Mouse (Mus musculus) limb, embryonic 14.5 days (tissue): ENCODE measurements around the gene Ak9. TPM values are rescaled to one million over a fixed set of nuclear protein-coding genes. Genes with fewer than 3 reads are reported as not detected.

Experiments
- ATAC-seq: fragments of 200-750 bp; cut with Nextera tagmentation; 2 replicates; pipeline ENCODE4 v1.8.0; 2017; ENCODE audit warnings: low read depth, moderate number of reproducible peaks, moderate TSS enrichment; ENCODE audit not compliant: low FRiP score
- DNase-seq: peaks from one replicate; pipeline ENCODE4 v3.0.0-alpha.2; 2015; ENCODE audit warnings: low spot score
- H3K27ac ChIP-seq: fragments of 300-500 bp; sonication (generic); replicated peaks from 2 replicates; pipeline ENCODE4 v1.5.1; 2014; ENCODE audit warnings: low read depth, mild to moderate bottlenecking, low read length, moderate library complexity, mixed read lengths
- H3K27me3 ChIP-seq: fragments of 300-500 bp; sonication (generic); 2 replicates; pipeline ENCODE4 v1.6.1; 2014; ENCODE audit warnings: low read length, mixed read lengths; ENCODE audit not compliant: control insufficient read depth, insufficient read depth
- H3K36me3 ChIP-seq: fragments of 300-500 bp; sonication (generic); 2 replicates; pipeline ENCODE4 v1.6.1; 2014; ENCODE audit warnings: mild to moderate bottlenecking, low read length, moderate library complexity, mixed read lengths; ENCODE audit not compliant: control insufficient read depth, insufficient read depth
- H3K4me1 ChIP-seq: fragments of 300-500 bp; sonication (generic); 2 replicates; pipeline ENCODE4 v1.6.1; 2014; ENCODE audit warnings: antibody characterized with exemption, low read length, mixed read lengths; ENCODE audit not compliant: control insufficient read depth, insufficient read depth
- H3K4me2 ChIP-seq: fragments of 300-500 bp; sonication (generic); replicated peaks from 2 replicates; pipeline ENCODE4 v1.6.1; 2014; ENCODE audit warnings: low read depth, mild to moderate bottlenecking, low read length, moderate library complexity; ENCODE audit not compliant: severe bottlenecking
- H3K4me3 ChIP-seq: fragments of 300-500 bp; sonication (generic); replicated peaks from 2 replicates; pipeline ENCODE4 v1.5.1; 2014; ENCODE audit warnings: low read length
- H3K9ac ChIP-seq: fragments of 300-500 bp; sonication (generic); 2 replicates; pipeline ENCODE4 v1.6.1; 2014; ENCODE audit warnings: mild to moderate bottlenecking, low read depth, low read length, moderate library complexity; ENCODE audit not compliant: severe bottlenecking
- H3K9me3 ChIP-seq: fragments of 300-500 bp; sonication (generic); 2 replicates; pipeline ENCODE4 v1.6.1; 2016; ENCODE audit warnings: low read length; ENCODE audit not compliant: control insufficient read depth
- POLR2A ChIP-seq: fragments of 200-500 bp; IDR thresholded peaks from 2 replicates; pipeline ENCODE4 v1.8.0; 2012; ENCODE audit warnings: inconsistent platforms, mild to moderate bottlenecking, moderate library complexity, borderline replicate concordance; ENCODE audit not compliant: insufficient read depth, insufficient read length; ENCODE audit errors: extremely low read depth
- WGBS: fragments of 180-500 bp; shearing (Covaris S2); extraction: QIAGEN DNeasy Blood & Tissue Kit; methylation state at CpG from one replicate; pipeline ENCODE4 v1.1.7; 2014; 5-methylcytosine and 5-hydroxymethylcytosine counted together
- polyA plus RNA-seq, 2 experiments: library from polyadenylated mRNA; depleted of rRNA in 1 of 2; stranded (reverse) in 1 of 2; unstranded in 1 of 2; fragments of >200 nt; fragmentation: Nextera tagmentation in 1 of 2; extraction: Ambion mirVana in 1 of 2; gene quantifications; 2 replicates each; pipeline versions ENCODE4 v1.2.1 to v1.2.3; 2012 to 2014

Gene Ak9
- polyA plus RNA-seq, 2 experiments: 0.01 TPM; not detected in 1

DNA sequence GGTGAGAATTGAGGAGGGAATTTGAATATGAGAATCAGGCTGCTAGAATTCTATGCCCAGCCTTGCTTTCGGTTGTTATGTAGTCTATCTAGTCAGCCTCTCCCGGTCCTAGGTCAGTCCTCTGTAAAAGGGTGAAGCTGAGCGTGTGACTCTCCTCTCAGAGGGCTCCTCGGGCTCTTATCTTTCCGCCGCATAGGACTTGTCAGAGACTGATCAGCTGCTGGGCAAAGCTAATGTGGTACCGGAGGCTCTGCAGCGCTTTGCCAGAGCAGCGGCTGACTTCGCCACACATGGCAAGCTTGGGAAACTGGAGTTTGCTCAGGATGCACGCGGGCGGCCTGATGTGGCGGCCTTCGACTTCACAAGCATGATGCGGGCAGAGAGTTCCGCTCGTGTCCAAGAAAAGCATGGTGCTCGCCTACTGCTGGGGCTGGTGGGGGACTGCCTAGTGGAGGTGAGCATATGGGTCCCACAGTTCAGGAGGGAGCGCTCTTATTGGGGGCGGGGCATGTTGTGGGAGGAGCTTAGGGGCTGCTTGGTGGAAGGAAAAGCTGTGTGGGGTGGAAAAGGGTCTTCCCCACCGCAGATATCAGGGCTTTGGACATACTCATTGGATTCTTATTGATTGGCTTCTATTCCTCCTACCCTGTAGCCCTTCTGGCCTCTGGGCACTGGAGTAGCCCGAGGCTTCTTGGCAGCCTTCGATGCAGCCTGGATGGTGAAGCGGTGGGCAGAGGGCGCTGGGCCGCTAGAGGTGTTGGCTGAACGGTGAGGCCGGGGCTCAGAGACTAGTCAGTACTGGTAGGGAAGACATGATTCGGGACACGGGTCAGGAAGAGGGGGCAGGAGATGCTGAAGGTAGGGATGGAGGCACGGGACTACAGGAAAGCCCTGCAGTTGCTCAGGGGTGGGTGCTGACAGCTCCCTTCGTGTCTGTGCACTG, 177.4 kb downstream of the Ak9 start:
- no peak for TF ChIP-seq POLR2A
- Histone ChIP-seq H3K36me3 (peaks cover 71% of the 10 kb centered on the region), H3K4me2 (no peak overlapping the region), H3K27ac (no peak overlapping the region), H3K9me3 (no peaks in the 10 kb centered on the region), H3K4me1 (0 out of 2 replicates have a peak, but pooled peaks cover 6% of the 10 kb centered on the region), H3K4me3 (no peak overlapping the region), H3K27me3 (no peaks in the 10 kb centered on the region), H3K9ac (no peak overlapping the region)
- DNase-seq: no peak
- ATAC-seq: no peak
- WGBS: 68% methylated on average over 33 of the region's 33 CpGs

DNA sequence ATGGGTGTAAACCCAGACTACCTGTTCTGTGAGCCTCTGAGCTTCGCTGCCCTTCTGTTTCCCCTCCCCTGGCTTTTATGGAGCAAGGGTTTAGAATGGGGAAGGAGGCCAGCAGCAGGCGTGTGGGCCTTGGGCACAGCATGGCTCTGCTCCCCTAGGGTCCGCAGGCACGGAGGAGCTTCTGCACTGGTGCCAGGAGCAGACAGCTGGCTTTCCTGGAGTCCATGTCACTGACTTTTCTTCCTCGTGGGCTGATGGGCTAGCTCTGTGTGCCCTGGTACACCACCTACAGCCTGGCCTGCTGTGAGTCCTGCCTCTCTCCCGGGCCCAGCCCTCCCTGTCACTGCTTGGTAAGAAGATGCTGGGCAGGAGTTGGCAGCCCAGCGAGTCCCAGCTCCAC, 178.7 kb downstream of the Ak9 start:
- no peak for TF ChIP-seq POLR2A
- H3K4me2 ChIP-seq: no peak overlapping the region
- no peak overlapping the region for H3K4me3 ChIP-seq
- no peak for DNase-seq
- peaks cover 83% of the 10 kb centered on the region for H3K36me3 ChIP-seq
- H3K9ac ChIP-seq: no peak overlapping the region
- no peaks in the 10 kb centered on the region for H3K9me3 ChIP-seq
- H3K4me1 ChIP-seq: 0 out of 2 replicates have a peak, but pooled peaks cover 3% of the 10 kb centered on the region
- no peaks in the 10 kb centered on the region for H3K27me3 ChIP-seq
- no peak overlapping the region for H3K27ac ChIP-seq
- ATAC-seq: no peak
- WGBS: 81% methylated on average over 7 of the region's 7 CpGs

Other genes starting within 250 kb of the Ak9 start
- gene Gpr6, start 231.7 kb upstream of the Ak9 start, polyA plus RNA-seq (2012; rRNA removed): not detected in 2 replicates
- not detected in 2 replicates for gene Gpr6, start 231.7 kb upstream of the Ak9 start, polyA plus RNA-seq (2014; fragmentation: Nextera tagmentation; extraction: Ambion mirVana)
- 8.4 and 9.5 TPM in 2 replicates for gene Fig4, start 720 bp upstream of the Ak9 start, polyA plus RNA-seq (2012; rRNA removed)
- 18.8 and 20.3 TPM in 2 replicates for gene Fig4, start 720 bp upstream of the Ak9 start, polyA plus RNA-seq (2014; fragmentation: Nextera tagmentation; extraction: Ambion mirVana)
- 21.3 and 22.2 TPM in 2 replicates for gene Zbtb24, start 146.4 kb downstream of the Ak9 start, polyA plus RNA-seq (2012; rRNA removed)
- gene Zbtb24, start 146.4 kb downstream of the Ak9 start, polyA plus RNA-seq (2014; fragmentation: Nextera tagmentation; extraction: Ambion mirVana): 19.0 and 22.3 TPM in 2 replicates
- 53.8 and 66.0 TPM in 2 replicates for gene Mical1, start 172.3 kb downstream of the Ak9 start, polyA plus RNA-seq (2012; rRNA removed)
- gene Mical1, start 172.3 kb downstream of the Ak9 start, polyA plus RNA-seq (2014; fragmentation: Nextera tagmentation; extraction: Ambion mirVana): 39.5 and 40.2 TPM in 2 replicates
- gene Smpd2, start 186.4 kb downstream of the Ak9 start, polyA plus RNA-seq (2012; rRNA removed): 75.2 and 86.8 TPM in 2 replicates
- gene Smpd2, start 186.4 kb downstream of the Ak9 start, polyA plus RNA-seq (2014; fragmentation: Nextera tagmentation; extraction: Ambion mirVana): 46.2 and 49.8 TPM in 2 replicates
- gene Ppil6, start 186.5 kb downstream of the Ak9 start, polyA plus RNA-seq (2012; rRNA removed): 0.29 and 0.58 TPM in 2 replicates
- gene Ppil6, start 186.5 kb downstream of the Ak9 start, polyA plus RNA-seq (2014; fragmentation: Nextera tagmentation; extraction: Ambion mirVana): 0.52 and 1.1 TPM in 2 replicates
- 160 and 192 TPM in 2 replicates for gene Cd164, start 215.4 kb downstream of the Ak9 start, polyA plus RNA-seq (2012; rRNA removed)
- gene Cd164, start 215.4 kb downstream of the Ak9 start, polyA plus RNA-seq (2014; fragmentation: Nextera tagmentation; extraction: Ambion mirVana): 200 and 209 TPM in 2 replicates